Mouse (Mus musculus): Measurements from ENCODE around the gene Gmcl1.

Gmcl1 gene

GRCm38 (mm10) chr6:86658501-86658900, 74.7 kb downstream of the Gmcl1 start:
- no peak for DNase-seq

GRCm38 (mm10) chr6:86654270-86654916, 78.8 kb downstream of the Gmcl1 start:
- peak; percentile 66 for DNase-seq

- DNase-seq = no peak
These were observed 80.2 kb downstream of the Gmcl1 start for GRCm38 (mm10) chr6:86653026-86653425.

DNA sequence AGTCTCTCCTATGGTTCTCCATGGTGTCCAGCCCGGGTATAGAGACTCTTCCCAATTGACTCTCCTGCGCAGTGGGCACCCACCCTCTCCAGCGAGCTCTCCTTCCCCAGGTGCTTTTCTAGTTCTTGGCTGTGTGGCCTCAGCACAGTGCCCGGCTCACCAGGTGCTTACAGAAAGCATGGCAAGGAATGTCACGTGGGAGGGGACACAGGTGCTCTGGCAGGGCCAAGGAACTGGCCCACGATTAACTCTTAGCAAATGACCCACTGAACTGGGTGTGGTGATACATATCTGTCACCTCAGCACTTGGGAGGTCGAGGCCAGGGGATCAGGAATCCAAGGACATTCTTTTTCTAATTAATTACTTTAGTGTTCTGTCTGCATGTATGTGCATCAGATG, 87.0 kb downstream of the Gmcl1 start:
- DNase-seq = no peak

DNA sequence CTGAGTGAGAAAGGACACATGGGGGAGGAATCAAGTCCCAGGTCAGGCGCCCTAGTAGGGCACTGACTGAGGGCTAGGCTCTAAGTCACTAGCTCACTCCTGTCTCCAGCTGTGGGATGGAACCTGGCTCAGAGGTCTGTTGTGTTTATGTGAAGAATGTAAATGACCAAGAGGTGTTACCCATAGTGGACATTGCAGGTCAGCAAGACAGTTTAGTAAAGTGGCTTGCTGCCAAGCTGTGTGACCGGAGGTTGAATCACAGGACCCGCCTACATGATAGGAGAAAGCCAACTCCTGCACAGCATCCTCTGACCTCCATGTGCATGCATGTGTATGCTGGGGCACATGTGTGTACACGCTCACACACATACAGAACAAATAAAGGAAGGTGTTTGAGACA, 87.6 kb downstream of the Gmcl1 start:
- no peak for DNase-seq

DNA sequence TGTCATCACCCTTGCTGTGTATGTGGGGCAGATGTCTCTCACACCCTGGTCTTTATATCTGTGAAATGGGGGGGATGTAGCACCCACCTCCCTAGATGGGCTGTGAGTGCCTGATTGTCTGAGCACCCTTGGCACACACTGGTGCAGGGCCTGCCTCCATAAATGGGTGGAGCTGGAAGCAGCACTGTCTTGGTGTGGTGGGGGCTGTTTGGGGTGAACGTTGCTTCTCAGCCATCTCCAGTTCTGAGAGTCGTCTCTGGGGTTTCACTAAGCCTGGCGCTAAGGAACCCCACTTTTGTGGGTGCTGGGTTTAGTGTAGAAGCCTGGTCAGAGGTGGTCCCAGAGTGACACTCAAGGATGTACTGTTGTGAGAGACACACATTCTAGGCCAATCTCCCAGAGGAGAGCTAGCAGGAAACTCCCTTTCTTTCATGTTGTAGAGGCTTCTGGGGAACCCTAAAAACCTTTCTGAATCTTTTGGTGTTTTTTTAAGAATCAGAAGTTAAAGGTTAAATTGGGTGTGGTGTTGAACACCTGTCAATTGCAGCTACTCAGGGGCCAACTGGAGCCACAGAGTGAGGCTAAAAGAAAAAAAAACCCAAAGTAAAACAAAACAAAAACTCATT, 88.3 kb downstream of the Gmcl1 start:
- no peak for DNase-seq

All from kidney, adult 9 months (tissue).